Mouse (Mus musculus): ENCODE data around the gene Pfkp.

DNA sequence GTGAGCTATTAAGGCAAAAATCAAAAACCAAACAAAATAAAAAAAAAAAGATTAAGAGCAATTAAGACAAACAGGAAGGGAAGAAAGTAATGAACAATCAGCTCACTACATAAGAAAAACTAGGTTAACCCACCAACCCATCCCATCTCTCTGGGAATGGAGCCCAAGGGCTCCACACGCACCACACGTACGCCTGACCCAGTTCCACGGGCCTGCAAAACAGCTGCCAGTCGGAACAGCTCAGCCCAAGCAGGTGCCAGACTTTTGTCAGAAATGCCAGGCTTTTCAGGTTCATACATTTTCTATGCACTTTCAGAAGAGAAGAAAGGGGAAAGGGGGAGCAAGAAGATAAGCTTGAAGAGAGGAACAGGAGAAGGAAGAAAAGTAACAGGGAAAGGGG, 17.9 kb downstream of the Pfkp start:
- no peak for TF ChIP-seq POLR2A (IDR thresholded peaks at IDR 0.05; ENCODE audit: low read depth, low read length)
- no peak for TF ChIP-seq CTCF (conservative IDR thresholded peaks at IDR 0.05; ENCODE audit: insufficient read depth, insufficient read length, low read depth, low read length)

All from kidney, adult 2 months (tissue).